Mouse (Mus musculus) cerebellum, adult 2 months (tissue): ENCODE data around the gene Nox1. TPM values are rescaled to one million over a fixed set of nuclear protein-coding genes. Genes with fewer than 3 reads are reported as not detected.

Source experiments
- DNase-seq, 2 experiments: peaks; one replicate each; pipeline ENCODE4 v3.0.0; 2021
- H3K27ac ChIP-seq: fragments of 200-500 bp; 2 replicates; pipeline ENCODE4 v1.5.1; 2012; ENCODE audit warnings: low read length, control low read depth, inconsistent platforms; ENCODE audit not compliant: insufficient read depth
- H3K27me3 ChIP-seq: fragments of 200-500 bp; 2 replicates; pipeline ENCODE4 v1.6.1; 2012; ENCODE audit warnings: inconsistent platforms, mild to moderate bottlenecking, low read length, moderate library complexity; ENCODE audit not compliant: control insufficient read depth, insufficient read depth
- H3K4me1 ChIP-seq: fragments of 200-500 bp; 2 replicates; pipeline ENCODE4 v1.6.1; 2011; ENCODE audit warnings: low read length; ENCODE audit not compliant: control insufficient read depth, insufficient read depth
- H3K4me3 ChIP-seq: fragments of 200-500 bp; replicated peaks from 2 replicates; pipeline ENCODE3; 2011; ENCODE audit warnings: mild to moderate bottlenecking, low read depth, low read length, control low read depth; ENCODE audit not compliant: insufficient read depth
- CTCF ChIP-seq: fragments of 200-500 bp; IDR thresholded peaks from 2 replicates; pipeline ENCODE4 v1.5.1; 2011; ENCODE audit warnings: low read depth, mild to moderate bottlenecking, control low read depth, low read length, moderate library complexity, borderline replicate concordance; ENCODE audit not compliant: insufficient read depth
- POLR2A ChIP-seq: fragments of 200-500 bp; IDR thresholded peaks from 2 replicates; pipeline ENCODE4 v1.6.1; 2011; ENCODE audit warnings: low read length, control low read depth, borderline replicate concordance; ENCODE audit not compliant: insufficient read depth
- WGBS: fragments of 180-500 bp; shearing (Covaris S2); methylation state at CpG from one replicate; pipeline ENCODE4 v1.1.7; 2018; 5-methylcytosine and 5-hydroxymethylcytosine counted together
- polyA plus RNA-seq: library from polyadenylated mRNA; depleted of rRNA; stranded (reverse); fragments of >200 nt; gene quantifications from 2 replicates; pipeline ENCODE4 v1.2.3, GENCODE M21; 2012; rRNA removed

The Nox1 gene
- polyA plus RNA-seq, 1 experiment, result 0.10 TPM

- no peak overlapping the region for H3K27ac ChIP-seq
- no peaks in the 10 kb centered on the region for H3K4me1 ChIP-seq
- WGBS, result 79% methylated on average over 3 of the region's 3 CpGs
Observed at GRCm38 (mm10) chrX:134111767-134112166, 110.0 kb downstream of the Nox1 start.

GRCm38 (mm10) chrX:134102641-134103040 lies 119.1 kb downstream of the Nox1 start:
- TF ChIP-seq CTCF, result no peak
- no peak for TF ChIP-seq POLR2A
- no peak for DNase-seq
- Histone ChIP-seq H3K4me3 (no peak overlapping the region), H3K27ac (no peak overlapping the region), H3K27me3 (no peaks in the 10 kb centered on the region), H3K4me1 (no peaks in the 10 kb centered on the region)
- WGBS, result 72% methylated on average over 2 of the region's 2 CpGs

More at GRCm38 (mm10) chrX:134111767-134112166, 110.0 kb downstream of the Nox1 start:
- H3K27me3 ChIP-seq, result no peaks in the 10 kb centered on the region
- TF ChIP-seq POLR2A, result no peak
- TF ChIP-seq CTCF, result no peak
- no peak for DNase-seq
- H3K4me3 ChIP-seq, result no peak overlapping the region

GRCm38 (mm10) chrX:134085453-134085852 lies 136.3 kb downstream of the Nox1 start:
- H3K27ac ChIP-seq, result no peak overlapping the region
- H3K27me3 ChIP-seq, result no peaks in the 10 kb centered on the region
- no peak for TF ChIP-seq POLR2A
- TF ChIP-seq CTCF, result no peak
- 22% methylated on average over 1 of the region's 1 CpGs for whole genome bisulfite sequencing
- H3K4me3 ChIP-seq, result no peak overlapping the region
- DNase-seq, result no peak
- H3K4me1 ChIP-seq, result no peaks in the 10 kb centered on the region

GRCm38 (mm10) chrX:134059764-134060163 lies 162.0 kb downstream of the Nox1 start:
- Histone ChIP-seq H3K4me3 (peak overlapping the region; percentile 52), H3K4me1 (no peaks in the 10 kb centered on the region), H3K27me3 (no peaks in the 10 kb centered on the region), H3K27ac (peak overlapping the region; percentile 72; the same call in 1 of the 2 replicates)
- no peak for TF ChIP-seq CTCF
- TF ChIP-seq POLR2A, result no peak
- 8% methylated on average over 10 of the region's 10 CpGs for WGBS
- peak in 1 of 2 experiments; percentile 30 for DNase-seq

- TF ChIP-seq POLR2A, result peak; percentile 76; the same call in 1 of the 2 replicates
- TF ChIP-seq CTCF, result no peak
- DNase-seq, result peak; percentile 95 to 96
- peak within 1 kb of the TSS; percentile 52 for H3K4me3 ChIP-seq
- peak within 1 kb of the TSS; percentile 72 for H3K27ac ChIP-seq
- no peaks in the 10 kb centered on the region for H3K27me3 ChIP-seq
- H3K4me1 ChIP-seq, result no peaks in the 10 kb centered on the region
- WGBS, result 10% methylated on average over 62 of the region's 77 CpGs
Observed at GRCm38 (mm10) chrX:134058987-134059712, 162.6 kb downstream of the Nox1 start, which contains the start of gene Cstf2. TSS of gene Cstf2 (plus strand) at chrX:134059187.

GRCm38 (mm10) chrX:134058040-134058875 lies 163.5 kb downstream of the Nox1 start:
- no peaks in the 10 kb centered on the region for H3K4me1 ChIP-seq
- peak in 1 of 2 experiments; percentile 12 for DNase-seq
- peak overlapping the region; percentile 52 for H3K4me3 ChIP-seq
- no peak overlapping the region for H3K27ac ChIP-seq
- H3K27me3 ChIP-seq, result no peaks in the 10 kb centered on the region
- 46% methylated on average over 14 of the region's 14 CpGs for WGBS
- TF ChIP-seq CTCF, result no peak
- no peak for TF ChIP-seq POLR2A

GRCm38 (mm10) chrX:134056897-134057296 lies 164.9 kb downstream of the Nox1 start:
- no peak for DNase-seq
- Histone ChIP-seq H3K27ac (no peak overlapping the region), H3K4me3 (no peak overlapping the region), H3K27me3 (no peaks in the 10 kb centered on the region), H3K4me1 (no peaks in the 10 kb centered on the region)
- TF ChIP-seq POLR2A (no peak), CTCF (no peak)
- WGBS, result 61% methylated on average over 2 of the region's 2 CpGs

GRCm38 (mm10) chrX:134048994-134049393 lies 172.8 kb downstream of the Nox1 start:
- no peak overlapping the region for H3K4me3 ChIP-seq
- no peak for DNase-seq
- H3K27ac ChIP-seq, result no peak overlapping the region
- TF ChIP-seq POLR2A (no peak), CTCF (no peak)
- no peaks in the 10 kb centered on the region for H3K4me1 ChIP-seq
- H3K27me3 ChIP-seq, result no peaks in the 10 kb centered on the region
- WGBS, result 84% methylated on average over 1 of the region's 1 CpGs

Other genes with a start within 250 kb of the Nox1 start
- 0.38 and 0.39 TPM in 2 replicates for gene Sytl4, start 240.1 kb downstream of the Nox1 start, polyA plus RNA-seq
- 106 and 109 TPM in 2 replicates for gene Cstf2, start 162.8 kb downstream of the Nox1 start, polyA plus RNA-seq
- 1.7 and 2.0 TPM in 2 replicates for gene Xkrx, start 59.9 kb downstream of the Nox1 start, polyA plus RNA-seq
- gene Arl13a, start 34.5 kb downstream of the Nox1 start, polyA plus RNA-seq, result not detected in 2 replicates
- gene Trmt2b, start 55.0 kb upstream of the Nox1 start, polyA plus RNA-seq, result 20.3 and 20.8 TPM in 2 replicates
- gene Tmem35a, start 73.3 kb upstream of the Nox1 start, polyA plus RNA-seq, result 58.5 and 64.8 TPM in 2 replicates
- 0.38 and 0.47 TPM in 2 replicates for gene Cenpi, start 86.1 kb upstream of the Nox1 start, polyA plus RNA-seq
- gene Drp2, start 182.6 kb upstream of the Nox1 start, polyA plus RNA-seq, result 12.8 and 14.0 TPM in 2 replicates